Mouse (Mus musculus): ENCODE results near the gene Gm49398. TPM values are rescaled to one million over a fixed set of nuclear protein-coding genes. Genes with fewer than 3 reads are reported as not detected.

Gene Gm49398
- not detected in 2 replicates for polyA plus RNA-seq (2012; ENCODE audit: insufficient read depth, insufficient read length, missing spikeins)

DNA sequence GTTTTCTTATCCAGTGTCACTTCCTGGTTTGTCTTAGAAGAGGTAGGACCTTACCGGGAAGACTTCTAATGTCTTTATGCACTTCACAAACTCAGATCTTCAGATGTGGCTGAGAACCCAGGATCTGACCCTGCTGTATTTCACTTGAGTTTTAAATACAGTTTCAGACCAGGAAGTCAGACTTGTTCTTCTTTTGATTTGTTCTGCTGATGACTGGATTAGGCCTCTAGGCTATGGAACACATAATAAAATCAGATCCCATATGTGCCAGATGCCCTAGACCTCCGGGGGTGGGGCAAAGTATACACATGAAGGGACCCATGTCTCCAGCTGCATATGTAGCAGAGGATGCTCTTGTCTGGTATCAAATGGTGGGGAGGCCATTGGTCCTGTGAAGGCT, at the start of gene Gm49398:
TSS of gene Gm49398 (minus strand) at position 101 of the 400 bp plus-strand sequence.
- Histone ChIP-seq H3K27ac (ENCODE audit: insufficient read depth, low read depth, low read length) (no peak within 1 kb of the TSS), H3K4me3 (ENCODE audit: insufficient read depth, low read length) (no peak within 1 kb of the TSS), H3K4me1 (ENCODE audit: control insufficient read depth, insufficient read depth, low read length) (no peaks in the 10 kb centered on the region)
- TF ChIP-seq CTCF (IDR thresholded peaks at IDR 0.05; ENCODE audit: low read depth, low read length) (no peak), POLR2A (IDR thresholded peaks at IDR 0.05; ENCODE audit: borderline replicate concordance, low read depth, low read length) (no peak)

DNA sequence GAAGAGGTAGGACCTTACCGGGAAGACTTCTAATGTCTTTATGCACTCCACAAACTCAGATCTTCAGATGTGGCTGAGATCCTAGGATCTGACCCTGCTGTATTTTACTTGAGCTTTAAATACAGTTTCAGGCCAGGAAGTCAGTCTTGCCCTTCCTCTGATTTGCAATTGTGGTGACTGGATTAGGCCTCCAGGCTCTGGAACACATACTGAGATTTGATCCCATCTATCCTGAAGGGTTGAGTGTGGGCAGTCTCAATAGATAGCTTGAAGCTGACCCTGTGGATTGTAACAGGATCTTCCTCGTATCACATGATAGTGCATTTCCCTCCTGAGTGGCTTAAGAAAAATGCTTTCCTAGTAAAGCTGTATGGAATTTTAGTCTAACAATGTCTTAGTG, 33.4 kb downstream of the Gm49398 start, which contains the start of gene Cts8:
TSS of gene Cts8 (minus strand) at position 101 of the 400 bp plus-strand sequence.
- H3K27ac ChIP-seq (ENCODE audit: insufficient read depth, low read depth, low read length): no peak within 1 kb of the TSS
- no peak within 1 kb of the TSS for H3K4me3 ChIP-seq (ENCODE audit: insufficient read depth, low read length)
- H3K4me1 ChIP-seq (ENCODE audit: control insufficient read depth, insufficient read depth, low read length): no peaks in the 10 kb centered on the region
- TF ChIP-seq CTCF (IDR thresholded peaks at IDR 0.05; ENCODE audit: low read depth, low read length): no peak
- no peak for TF ChIP-seq POLR2A (IDR thresholded peaks at IDR 0.05; ENCODE audit: borderline replicate concordance, low read depth, low read length)

DNA sequence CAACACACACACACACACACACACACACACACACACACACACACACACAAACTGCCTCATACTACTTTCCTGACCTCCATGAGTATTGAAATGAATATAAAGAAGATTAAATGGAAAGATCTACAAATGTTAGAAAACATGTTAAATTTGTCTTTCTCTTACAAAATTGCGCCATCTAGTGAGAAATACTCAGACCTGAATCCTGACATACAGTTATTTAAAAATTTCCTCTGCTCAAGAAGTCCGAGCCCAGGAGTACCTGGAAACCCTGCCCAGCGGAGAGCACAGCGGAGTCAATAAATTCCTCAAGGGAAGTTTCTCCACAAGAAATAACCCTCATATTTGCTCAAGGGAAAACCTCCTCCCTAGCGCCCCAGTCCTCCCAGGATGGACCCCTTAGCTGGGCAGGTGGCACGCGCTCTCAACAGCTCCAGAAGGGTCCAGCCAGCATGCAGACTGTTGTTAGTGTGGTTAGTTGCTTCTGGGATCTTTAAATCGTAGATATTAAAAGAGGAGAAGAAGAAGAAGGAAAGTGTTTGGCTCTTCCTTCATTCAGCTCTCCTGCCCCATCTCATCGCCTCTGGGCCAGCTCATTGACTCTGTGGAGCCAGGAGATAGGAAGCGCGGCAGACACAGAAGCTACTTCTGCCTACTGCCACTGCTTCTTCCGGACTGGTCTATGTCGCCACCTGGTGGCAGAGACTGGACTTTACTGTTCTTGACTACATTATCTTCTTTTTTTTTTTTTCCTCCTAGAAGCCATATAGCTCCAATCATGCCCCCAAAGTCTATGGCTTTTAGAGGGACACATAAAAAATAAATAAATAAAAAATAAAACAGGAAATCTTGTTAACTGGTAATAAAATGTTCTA, 47.3 kb downstream of the Gm49398 start:
- Histone ChIP-seq H3K4me3 (ENCODE audit: insufficient read depth, low read length) (no peak overlapping the region), H3K27ac (ENCODE audit: insufficient read depth, low read depth, low read length) (no peak overlapping the region), H3K4me1 (ENCODE audit: control insufficient read depth, insufficient read depth, low read length) (no peaks in the 10 kb centered on the region)
- TF ChIP-seq POLR2A (IDR thresholded peaks at IDR 0.05; ENCODE audit: borderline replicate concordance, low read depth, low read length) (no peak), CTCF (IDR thresholded peaks at IDR 0.05; ENCODE audit: low read depth, low read length) (peak; percentile 40; the same call in 1 of the 2 replicates)

DNA sequence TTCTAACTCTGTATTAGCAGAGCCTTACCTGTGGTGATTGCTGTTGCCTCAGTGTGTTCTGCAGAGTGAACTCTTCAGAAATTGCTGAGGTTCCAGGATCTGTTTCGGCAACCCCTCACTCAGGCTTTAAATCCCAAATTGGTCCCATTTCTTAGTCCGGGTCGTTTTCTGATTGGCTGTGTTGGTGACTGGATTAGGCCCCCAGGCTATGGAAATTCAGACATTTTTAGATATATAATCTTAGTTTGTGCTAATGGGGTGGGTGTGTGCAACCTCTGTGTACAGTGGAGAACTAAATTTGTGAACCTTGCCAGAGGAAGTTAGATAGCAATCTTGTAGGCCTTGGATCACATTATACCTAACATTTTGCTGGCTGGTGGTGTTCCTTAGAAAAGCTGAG, 85.3 kb downstream of the Gm49398 start, which contains the start of gene Cts6:
TSS of gene Cts6 (minus strand) at position 101 of the 400 bp plus-strand sequence.
- H3K4me3 ChIP-seq (ENCODE audit: insufficient read depth, low read length): no peak within 1 kb of the TSS
- TF ChIP-seq CTCF (IDR thresholded peaks at IDR 0.05; ENCODE audit: low read depth, low read length) (no peak), POLR2A (IDR thresholded peaks at IDR 0.05; ENCODE audit: borderline replicate concordance, low read depth, low read length) (no peak)
- H3K27ac ChIP-seq (ENCODE audit: insufficient read depth, low read depth, low read length): no peak within 1 kb of the TSS
- no peaks in the 10 kb centered on the region for H3K4me1 ChIP-seq (ENCODE audit: control insufficient read depth, insufficient read depth, low read length)

Other genes with a start within 250 kb of the Gm49398 start
- not detected in 2 replicates for gene Ctsq, start 248.2 kb downstream of the Gm49398 start, polyA plus RNA-seq (2012; ENCODE audit: insufficient read depth, insufficient read length, missing spikeins)
- not detected in 2 replicates for gene Ctsr, start 124.6 kb downstream of the Gm49398 start, polyA plus RNA-seq (2012; ENCODE audit: insufficient read depth, insufficient read length, missing spikeins)
- gene Cts6, start 85.4 kb downstream of the Gm49398 start, polyA plus RNA-seq (2012; ENCODE audit: insufficient read depth, insufficient read length, missing spikeins): not detected in 2 replicates
- not detected in 2 replicates for gene Cts8, start 33.5 kb downstream of the Gm49398 start, polyA plus RNA-seq (2012; ENCODE audit: insufficient read depth, insufficient read length, missing spikeins)
- not detected in 2 replicates for gene Cts7, start 69.4 kb upstream of the Gm49398 start, polyA plus RNA-seq (2012; ENCODE audit: insufficient read depth, insufficient read length, missing spikeins)